Mouse (Mus musculus) liver, embryonic 13.5 days (tissue): ENCODE data around the gene Camta2. TPM values are rescaled to one million over a fixed set of nuclear protein-coding genes. Genes with fewer than 3 reads are reported as not detected.

Source experiments
- ATAC-seq: fragments of 200-750 bp; cut with Nextera tagmentation; 2 replicates; pipeline ENCODE4 v1.8.0; 2017; ENCODE audit warnings: low read depth, mild to moderate bottlenecking, moderate number of reproducible peaks, moderate library complexity
- DNase-seq: peaks from one replicate; pipeline ENCODE4 v3.0.0; 2022
- H3K27ac ChIP-seq: fragments of 300-500 bp; sonication (generic); 2 replicates; pipeline ENCODE4 v1.5.1; 2015; ENCODE audit warnings: moderate library complexity, mild to moderate bottlenecking, inconsistent platforms
- H3K27me3 ChIP-seq: fragments of 300-500 bp; sonication (generic); 2 replicates; pipeline ENCODE4 v1.6.1; 2015; ENCODE audit warnings: mild to moderate bottlenecking, inconsistent platforms
- H3K36me3 ChIP-seq: fragments of 300-500 bp; sonication (generic); 2 replicates; pipeline ENCODE4 v1.6.1; 2015; ENCODE audit warnings: mild to moderate bottlenecking, inconsistent platforms
- H3K4me1 ChIP-seq: fragments of 300-500 bp; sonication (generic); replicated peaks from 2 replicates; pipeline ENCODE4 v1.6.1; 2015; ENCODE audit warnings: inconsistent platforms
- H3K4me2 ChIP-seq: fragments of 300-500 bp; sonication (generic); 2 replicates; pipeline ENCODE4 v1.6.1; 2015; ENCODE audit warnings: inconsistent platforms, mild to moderate bottlenecking, moderate library complexity
- H3K4me3 ChIP-seq: fragments of 300-500 bp; sonication (generic); replicated peaks from 2 replicates; pipeline ENCODE4 v1.5.1; 2015; ENCODE audit warnings: mild to moderate bottlenecking, inconsistent platforms
- H3K9ac ChIP-seq: fragments of 300-500 bp; sonication (generic); 2 replicates; pipeline ENCODE4 v1.6.1; 2015; ENCODE audit warnings: mild to moderate bottlenecking, inconsistent platforms
- H3K9me3 ChIP-seq: fragments of 300-500 bp; sonication (generic); replicated peaks from 2 replicates; pipeline ENCODE4 v1.6.1; 2016; ENCODE audit warnings: inconsistent platforms
- WGBS: fragments of 180-500 bp; shearing (Covaris S2); methylation state at CpG from one replicate; pipeline ENCODE4 v1.1.7; 2015; ENCODE audit not compliant: insufficient replicate concordance; 5-methylcytosine and 5-hydroxymethylcytosine counted together
- polyA plus RNA-seq: library from polyadenylated mRNA; unstranded; fragments of >200 nt; fragmentation: Nextera tagmentation; extraction: Ambion mirVana; gene quantifications from 2 replicates; pipeline ENCODE4 v1.2.1, GENCODE M21; 2015

Gene Camta2
- polyA plus RNA-seq, 1 experiment from 2014 or later = 2.8 TPM

- ATAC-seq (no peak), DNase-seq (no peak)
- H3K9ac ChIP-seq = no peak overlapping the region
- no peak overlapping the region for H3K27ac ChIP-seq
- H3K36me3 ChIP-seq = peaks cover 30% of the 10 kb centered on the region
- H3K27me3 ChIP-seq = peaks cover 5% of the 10 kb centered on the region; the same call in 1 of the 2 replicates
- H3K4me2 ChIP-seq = no peak overlapping the region
- H3K4me1 ChIP-seq = no peaks in the 10 kb centered on the region
- no peaks in the 10 kb centered on the region for H3K9me3 ChIP-seq
- WGBS = 60% methylated on average over 6 of the region's 6 CpGs
- H3K4me3 ChIP-seq = no peak overlapping the region
Observed at GRCm38 (mm10) chr11:70713222-70713621, 25.3 kb upstream of the Camta2 start.

- no peak for ATAC-seq
Observed at GRCm38 (mm10) chr11:70711026-70711425, 23.1 kb upstream of the Camta2 start.

GRCm38 (mm10) chr11:70706127-70706526, 18.2 kb upstream of the Camta2 start:
- no peak for DNase-seq
- peaks cover 52% of the 10 kb centered on the region for H3K36me3 ChIP-seq

More at GRCm38 (mm10) chr11:70711026-70711425, 23.1 kb upstream of the Camta2 start:
- Histone ChIP-seq H3K4me3 (no peak overlapping the region), H3K4me2 (no peak overlapping the region), H3K27ac (no peak overlapping the region), H3K9me3 (no peaks in the 10 kb centered on the region), H3K9ac (no peak overlapping the region), H3K27me3 (peaks cover 6% of the 10 kb centered on the region; the same call in 1 of the 2 replicates), H3K4me1 (no peaks in the 10 kb centered on the region), H3K36me3 (peaks cover 36% of the 10 kb centered on the region)
- no peak for DNase-seq
- 78% methylated on average over 10 of the region's 10 CpGs for WGBS

GRCm38 (mm10) chr11:70702781-70703180, 14.9 kb upstream of the Camta2 start:
- Histone ChIP-seq H3K4me3 (no peak overlapping the region), H3K9ac (no peak overlapping the region), H3K4me2 (0 out of 2 replicates have a peak overlapping the region, but pooled peaks have one; percentile 96), H3K27ac (no peak overlapping the region), H3K9me3 (no peaks in the 10 kb centered on the region), H3K4me1 (peaks cover 36% of the 10 kb centered on the region), H3K27me3 (peaks cover 31% of the 10 kb centered on the region), H3K36me3 (peaks cover 35% of the 10 kb centered on the region)
- ATAC-seq (no peak), DNase-seq (no peak)
- WGBS = 65% methylated on average over 6 of the region's 6 CpGs

More at GRCm38 (mm10) chr11:70706127-70706526, 18.2 kb upstream of the Camta2 start:
- no peak overlapping the region for H3K27ac ChIP-seq
- no peak overlapping the region for H3K4me3 ChIP-seq
- 65% methylated on average over 3 of the region's 3 CpGs for WGBS
- peaks cover 21% of the 10 kb centered on the region for H3K27me3 ChIP-seq
- no peaks in the 10 kb centered on the region for H3K9me3 ChIP-seq
- H3K4me1 ChIP-seq = peaks cover 20% of the 10 kb centered on the region
- no peak overlapping the region for H3K4me2 ChIP-seq
- no peak for ATAC-seq
- H3K9ac ChIP-seq = no peak overlapping the region

- no peak for DNase-seq
- Histone ChIP-seq H3K4me2 (peak overlapping the region; percentile 96), H3K4me3 (peak overlapping the region; percentile 76), H3K9me3 (no peaks in the 10 kb centered on the region), H3K27ac (0 out of 2 replicates have a peak overlapping the region, but pooled peaks have one; percentile 74), H3K4me1 (peaks cover 36% of the 10 kb centered on the region), H3K36me3 (peaks cover 29% of the 10 kb centered on the region), H3K9ac (peak overlapping the region; percentile 84), H3K27me3 (peaks cover 31% of the 10 kb centered on the region)
- 72% methylated on average over 6 of the region's 6 CpGs for whole genome bisulfite sequencing
- ATAC-seq = no peak
Observed at GRCm38 (mm10) chr11:70701984-70702733, 14.3 kb upstream of the Camta2 start.

- H3K36me3 ChIP-seq = peaks cover 24% of the 10 kb centered on the region
- peak overlapping the region; percentile 84 for H3K9ac ChIP-seq
- H3K27ac ChIP-seq = 0 out of 2 replicates have a peak overlapping the region, but pooled peaks have one; percentile 74
- peak overlapping the region; percentile 96 for H3K4me2 ChIP-seq
- DNase-seq (no peak), ATAC-seq (no peak)
- peaks cover 36% of the 10 kb centered on the region for H3K4me1 ChIP-seq
- peak overlapping the region; percentile 76 for H3K4me3 ChIP-seq
- H3K9me3 ChIP-seq = no peaks in the 10 kb centered on the region
- peaks cover 35% of the 10 kb centered on the region for H3K27me3 ChIP-seq
- 22% methylated on average over 10 of the region's 10 CpGs for WGBS
Observed at GRCm38 (mm10) chr11:70701221-70701955, 13.5 kb upstream of the Camta2 start.

GRCm38 (mm10) chr11:70700613-70701012, 12.7 kb upstream of the Camta2 start:
- whole genome bisulfite sequencing = under 1% methylated on average over 34 of the region's 34 CpGs
- peak; percentile 19 for ATAC-seq

GRCm38 (mm10) chr11:70699722-70700556, 12.0 kb upstream of the Camta2 start, which contains the start of the genes Inca1 and Kif1c:
Inca1 (minus strand) TSS chr11:70700155.
Kif1c (plus strand) TSS chr11:70700548.
- Histone ChIP-seq H3K4me2 (peak within 1 kb of the TSS; percentile 96), H3K4me1 (peaks cover 36% of the 10 kb centered on the region), H3K9ac (peak within 1 kb of the TSS; percentile 84), H3K4me3 (peak within 1 kb of the TSS; percentile 76), H3K27me3 (peaks cover 41% of the 10 kb centered on the region), H3K9me3 (no peaks in the 10 kb centered on the region), H3K27ac (peak within 1 kb of the TSS; percentile 74), H3K36me3 (peaks cover 14% of the 10 kb centered on the region)
- peak; percentile 92 for DNase-seq
- ATAC-seq = peak; percentile 92
- WGBS = 1% methylated on average over 62 of the region's 69 CpGs

More at GRCm38 (mm10) chr11:70700613-70701012, 12.7 kb upstream of the Camta2 start:
- peaks cover 39% of the 10 kb centered on the region for H3K27me3 ChIP-seq
- peak; percentile 45 for DNase-seq
- peak overlapping the region; percentile 76 for H3K4me3 ChIP-seq
- H3K27ac ChIP-seq = peak overlapping the region; percentile 74
- peaks cover 36% of the 10 kb centered on the region for H3K4me1 ChIP-seq
- H3K36me3 ChIP-seq = peaks cover 20% of the 10 kb centered on the region
- H3K9ac ChIP-seq = peak overlapping the region; percentile 84
- H3K9me3 ChIP-seq = no peaks in the 10 kb centered on the region
- H3K4me2 ChIP-seq = peak overlapping the region; percentile 96

GRCm38 (mm10) chr11:70699051-70699450, 11.1 kb upstream of the Camta2 start:
- no peak overlapping the region for H3K9ac ChIP-seq
- H3K27me3 ChIP-seq = peaks cover 41% of the 10 kb centered on the region
- H3K4me2 ChIP-seq = no peak overlapping the region
- no peak for DNase-seq
- no peaks in the 10 kb centered on the region for H3K9me3 ChIP-seq
- peaks cover 5% of the 10 kb centered on the region for H3K36me3 ChIP-seq
- 53% methylated on average over 2 of the region's 2 CpGs for WGBS
- H3K27ac ChIP-seq = no peak overlapping the region
- H3K4me1 ChIP-seq = peaks cover 36% of the 10 kb centered on the region
- H3K4me3 ChIP-seq = no peak overlapping the region
- ATAC-seq = no peak

- Histone ChIP-seq H3K27ac (no peak overlapping the region), H3K9ac (no peak overlapping the region), H3K36me3 (no peaks in the 10 kb centered on the region), H3K4me3 (no peak overlapping the region), H3K27me3 (peaks cover 46% of the 10 kb centered on the region), H3K9me3 (no peaks in the 10 kb centered on the region), H3K4me1 (peaks cover 28% of the 10 kb centered on the region), H3K4me2 (no peak overlapping the region)
- DNase-seq = no peak
- WGBS = 54% methylated on average over 3 of the region's 3 CpGs
- ATAC-seq = no peak
Observed at GRCm38 (mm10) chr11:70697376-70697775, 9.5 kb upstream of the Camta2 start.
